Mouse (Mus musculus) erythroblast, embryonic 14.5 days (primary cell): ENCODE measurements around the gene Lysmd3. TPM values are rescaled to one million over a fixed set of nuclear protein-coding genes. Genes with fewer than 3 reads are reported as not detected.

Experiments used
- H3K27me3 ChIP-seq: 2 replicates; pipeline ENCODE4 v1.6.1; 2012; ENCODE audit warnings: inconsistent platforms; ENCODE audit not compliant: control insufficient read depth
- H3K36me3 ChIP-seq: 2 replicates; pipeline ENCODE4 v1.6.1; 2012; ENCODE audit warnings: mild to moderate bottlenecking, inconsistent platforms; ENCODE audit not compliant: control insufficient read depth
- H3K4me1 ChIP-seq: 2 replicates; pipeline ENCODE4 v1.6.1; 2012; ENCODE audit warnings: inconsistent platforms; ENCODE audit not compliant: control insufficient read depth
- H3K4me3 ChIP-seq: replicated peaks from 2 replicates; pipeline ENCODE3; 2012; ENCODE audit warnings: moderate library complexity, mild to moderate bottlenecking, inconsistent platforms
- H3K9me3 ChIP-seq: 2 replicates; pipeline ENCODE4 v1.6.1; 2012; ENCODE audit warnings: low read length, inconsistent platforms, mixed read lengths; ENCODE audit not compliant: control insufficient read depth
- GATA1 ChIP-seq: IDR thresholded peaks from 2 replicates; pipeline ENCODE4 v1.6.1; 2012; ENCODE audit warnings: low read length, inconsistent platforms, mixed read lengths
- TAL1 ChIP-seq: IDR thresholded peaks from 3 replicates; pipeline ENCODE4 v1.6.1; 2012; ENCODE audit warnings: low read length, inconsistent platforms, mixed read lengths
- polyA plus RNA-seq: library from polyadenylated mRNA; stranded (reverse); fragments of >175 nt; gene quantifications from 2 replicates; pipeline ENCODE4 v1.2.3, GENCODE M21; 2012

Gene Lysmd3
- polyA plus RNA-seq, 1 experiment, result 0.46 TPM

GRCm38 (mm10) chr13:81663566-81664330, 6.3 kb downstream of the Lysmd3 start:
- Histone ChIP-seq H3K4me3 (peak overlapping the region; percentile 34), H3K36me3 (peaks cover 81% of the 10 kb centered on the region)

GRCm38 (mm10) chr13:81664331-81664698, 6.9 kb downstream of the Lysmd3 start:
- H3K9me3 ChIP-seq, result no peaks in the 10 kb centered on the region
- TF ChIP-seq TAL1 (no peak), GATA1 (no peak)
- peaks cover 55% of the 10 kb centered on the region for H3K4me1 ChIP-seq
- H3K4me3 ChIP-seq, result no peak overlapping the region
- no peaks in the 10 kb centered on the region for H3K27me3 ChIP-seq
- H3K36me3 ChIP-seq, result peaks cover 86% of the 10 kb centered on the region

More at GRCm38 (mm10) chr13:81663566-81664330, 6.3 kb downstream of the Lysmd3 start:
- TF ChIP-seq GATA1, result no peak
- peak; percentile 10; the same call in 1 of the 3 replicates for TF ChIP-seq TAL1
- Histone ChIP-seq H3K27me3 (no peaks in the 10 kb centered on the region), H3K4me1 (peaks cover 61% of the 10 kb centered on the region), H3K9me3 (no peaks in the 10 kb centered on the region)

- Histone ChIP-seq H3K36me3 (peaks cover 88% of the 10 kb centered on the region), H3K9me3 (no peaks in the 10 kb centered on the region), H3K27me3 (no peaks in the 10 kb centered on the region), H3K4me3 (no peak overlapping the region), H3K4me1 (peaks cover 32% of the 10 kb centered on the region)
- TF ChIP-seq TAL1 (no peak), GATA1 (no peak)
Observed at GRCm38 (mm10) chr13:81667713-81668112, 10.2 kb downstream of the Lysmd3 start.

- Histone ChIP-seq H3K4me3 (no peak overlapping the region), H3K27me3 (no peaks in the 10 kb centered on the region), H3K36me3 (peaks cover 83% of the 10 kb centered on the region), H3K9me3 (no peaks in the 10 kb centered on the region), H3K4me1 (no peaks in the 10 kb centered on the region; the same call in 1 of the 2 replicates)
- no peak for TF ChIP-seq GATA1
- TF ChIP-seq TAL1, result no peak
Observed at GRCm38 (mm10) chr13:81675333-81675732, 17.9 kb downstream of the Lysmd3 start.

- no peaks in the 10 kb centered on the region for H3K27me3 ChIP-seq
- no peaks in the 10 kb centered on the region for H3K9me3 ChIP-seq
- H3K36me3 ChIP-seq, result peaks cover 59% of the 10 kb centered on the region
- no peak overlapping the region for H3K4me3 ChIP-seq
- TF ChIP-seq GATA1, result no peak
- no peak for TF ChIP-seq TAL1
- peaks cover 8% of the 10 kb centered on the region for H3K4me1 ChIP-seq
Observed at GRCm38 (mm10) chr13:81683107-81683506, 25.6 kb downstream of the Lysmd3 start.

- Histone ChIP-seq H3K36me3 (peaks cover 59% of the 10 kb centered on the region), H3K4me3 (no peak overlapping the region), H3K27me3 (no peaks in the 10 kb centered on the region), H3K9me3 (no peaks in the 10 kb centered on the region), H3K4me1 (peaks cover 10% of the 10 kb centered on the region)
- TF ChIP-seq GATA1 (no peak), TAL1 (no peak)
Observed at GRCm38 (mm10) chr13:81684258-81684657, 26.8 kb downstream of the Lysmd3 start.

- Histone ChIP-seq H3K4me3 (no peak overlapping the region), H3K4me1 (peaks cover 16% of the 10 kb centered on the region), H3K36me3 (peaks cover 60% of the 10 kb centered on the region), H3K9me3 (peaks cover 3% of the 10 kb centered on the region), H3K27me3 (no peaks in the 10 kb centered on the region)
- no peak for TF ChIP-seq TAL1
- no peak for TF ChIP-seq GATA1
Observed at GRCm38 (mm10) chr13:81684884-81685283, 27.4 kb downstream of the Lysmd3 start.

- Histone ChIP-seq H3K4me3 (no peak overlapping the region), H3K4me1 (peaks cover 39% of the 10 kb centered on the region), H3K9me3 (peaks cover 3% of the 10 kb centered on the region), H3K27me3 (no peaks in the 10 kb centered on the region), H3K36me3 (peaks cover 49% of the 10 kb centered on the region)
- TF ChIP-seq TAL1, result no peak
- no peak for TF ChIP-seq GATA1
Observed at GRCm38 (mm10) chr13:81689587-81689986, 32.1 kb downstream of the Lysmd3 start.

GRCm38 (mm10) chr13:81690477-81690876, 33.0 kb downstream of the Lysmd3 start:
- peaks cover 3% of the 10 kb centered on the region for H3K9me3 ChIP-seq
- no peaks in the 10 kb centered on the region for H3K27me3 ChIP-seq
- H3K4me1 ChIP-seq, result peaks cover 39% of the 10 kb centered on the region
- TF ChIP-seq TAL1 (no peak), GATA1 (no peak)
- H3K36me3 ChIP-seq, result peaks cover 50% of the 10 kb centered on the region
- peak overlapping the region; percentile 35 for H3K4me3 ChIP-seq

GRCm38 (mm10) chr13:81691606-81692005, 34.1 kb downstream of the Lysmd3 start:
- no peak for TF ChIP-seq TAL1
- no peak for TF ChIP-seq GATA1
- Histone ChIP-seq H3K4me1 (peaks cover 41% of the 10 kb centered on the region), H3K27me3 (no peaks in the 10 kb centered on the region), H3K4me3 (no peak overlapping the region), H3K9me3 (peaks cover 3% of the 10 kb centered on the region), H3K36me3 (peaks cover 47% of the 10 kb centered on the region)
